Mouse (Mus musculus): ENCODE data around the gene Cmtr1. TPM values are rescaled to one million over a fixed set of nuclear protein-coding genes. Genes with fewer than 3 reads are reported as not detected.

The Cmtr1 gene
- polyA plus RNA-seq, 1 experiment, result 23.8 TPM

DNA sequence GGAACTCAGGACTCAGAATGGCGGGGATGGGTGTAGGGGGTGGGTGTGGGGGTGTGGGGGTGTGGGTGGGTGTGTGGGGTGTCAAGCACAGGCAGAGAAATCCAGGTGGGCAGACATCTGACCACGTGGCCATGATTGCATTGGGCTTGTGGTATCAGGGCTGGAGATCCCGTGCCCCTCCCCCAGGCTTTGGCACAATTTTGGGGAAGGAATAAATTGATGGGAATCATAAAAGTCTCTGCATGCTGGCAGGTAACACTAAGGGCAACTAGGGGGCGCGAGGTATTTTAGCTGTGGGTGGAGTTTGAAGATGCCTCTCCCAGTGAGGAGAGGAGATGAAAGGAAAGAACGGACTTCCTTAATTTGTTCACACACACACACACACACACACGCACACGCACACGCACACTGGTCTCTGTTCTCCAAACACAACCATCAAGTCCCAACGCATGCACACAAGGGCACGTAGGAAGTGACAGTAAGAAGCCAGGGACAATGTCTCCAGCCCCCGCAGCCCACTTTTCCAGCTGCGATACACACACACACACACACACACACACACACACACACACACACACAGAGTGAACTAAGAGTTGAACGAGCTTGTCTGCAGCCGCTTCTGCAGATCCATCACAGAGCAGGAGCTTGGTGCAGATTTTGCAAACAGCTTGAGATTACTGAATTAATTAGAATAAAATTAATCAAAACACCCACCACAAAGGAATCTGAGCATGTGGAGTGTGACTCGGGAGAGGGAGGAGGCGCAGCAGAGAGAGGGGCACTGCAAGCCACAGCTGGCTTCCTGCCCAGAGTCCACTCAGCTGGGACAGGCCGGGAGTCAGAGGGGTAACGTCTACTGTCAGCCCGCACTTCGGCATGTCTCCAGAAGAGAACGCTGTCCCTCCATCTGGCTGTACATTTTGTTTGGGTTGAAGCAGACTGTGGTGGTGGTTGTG lies 77.7 kb downstream of the Cmtr1 start:
- no peaks in the 10 kb centered on the region for H3K36me3 ChIP-seq (ENCODE audit: control insufficient read depth, insufficient read depth, low read length)
- no peak overlapping the region for H3K27ac ChIP-seq (ENCODE audit: control insufficient read depth, insufficient read depth, low read depth, low read length)
- H3K4me3 ChIP-seq (ENCODE audit: control insufficient read depth, low read depth, low read length), result no peak overlapping the region

GRCm38 (mm10) chr17:29747466-29747865 lies 87.1 kb downstream of the Cmtr1 start:
- Histone ChIP-seq H3K27ac (ENCODE audit: control insufficient read depth, insufficient read depth, low read depth, low read length) (no peak overlapping the region), H3K36me3 (ENCODE audit: control insufficient read depth, insufficient read depth, low read length) (no peaks in the 10 kb centered on the region), H3K4me3 (ENCODE audit: control insufficient read depth, low read depth, low read length) (no peak overlapping the region), H3K27me3 (ENCODE audit: control insufficient read depth, insufficient read depth, low read length) (no peaks in the 10 kb centered on the region; the same call in 1 of the 2 replicates), H3K4me1 (ENCODE audit: control insufficient read depth, insufficient read depth, low read length) (peaks cover 3% of the 10 kb centered on the region)
- no peak for TF ChIP-seq CTCF (IDR thresholded peaks at IDR 0.05; ENCODE audit: control insufficient read depth, insufficient read depth, insufficient replicate concordance, low read depth, low read length)

More for the DNA sequence above, 77.7 kb downstream of the Cmtr1 start:
- TF ChIP-seq POLR2A (IDR thresholded peaks at IDR 0.05; ENCODE audit: control insufficient read depth, low read depth, low read length) (no peak), CTCF (IDR thresholded peaks at IDR 0.05; ENCODE audit: control insufficient read depth, insufficient read depth, insufficient replicate concordance, low read depth, low read length) (peak; percentile 16; the same call in 1 of the 2 replicates)
- no peaks in the 10 kb centered on the region for H3K27me3 ChIP-seq (ENCODE audit: control insufficient read depth, insufficient read depth, low read length)
- peaks cover 6% of the 10 kb centered on the region; the same call in 1 of the 2 replicates for H3K4me1 ChIP-seq (ENCODE audit: control insufficient read depth, insufficient read depth, low read length)

- no peak overlapping the region for H3K4me3 ChIP-seq (ENCODE audit: control insufficient read depth, low read depth, low read length)
- H3K27ac ChIP-seq (ENCODE audit: control insufficient read depth, insufficient read depth, low read depth, low read length), result no peak overlapping the region
- H3K4me1 ChIP-seq (ENCODE audit: control insufficient read depth, insufficient read depth, low read length), result no peaks in the 10 kb centered on the region
- no peaks in the 10 kb centered on the region for H3K36me3 ChIP-seq (ENCODE audit: control insufficient read depth, insufficient read depth, low read length)
- H3K27me3 ChIP-seq (ENCODE audit: control insufficient read depth, insufficient read depth, low read length), result no peaks in the 10 kb centered on the region
- TF ChIP-seq POLR2A (IDR thresholded peaks at IDR 0.05; ENCODE audit: control insufficient read depth, low read depth, low read length), result no peak
- no peak for TF ChIP-seq CTCF (IDR thresholded peaks at IDR 0.05; ENCODE audit: control insufficient read depth, insufficient read depth, insufficient replicate concordance, low read depth, low read length)
Measured at GRCm38 (mm10) chr17:29754510-29754909, 94.1 kb downstream of the Cmtr1 start.

Other genes with a start within 250 kb of the Cmtr1 start
- 87.2 and 99.7 TPM in 2 replicates for gene Pim1, start 169.8 kb upstream of the Cmtr1 start, polyA plus RNA-seq (2012; rRNA removed)
- gene Gm17657, start 111.0 kb upstream of the Cmtr1 start, polyA plus RNA-seq (2012; rRNA removed), result 18.6 and 21.1 TPM in 2 replicates
- gene Tbc1d22b, start 110.8 kb upstream of the Cmtr1 start, polyA plus RNA-seq (2012; rRNA removed), result 26.0 and 26.5 TPM in 2 replicates
- gene Tmem217, start 108.2 kb upstream of the Cmtr1 start, polyA plus RNA-seq (2012; rRNA removed), result 312 and 396 TPM in 2 replicates
- 19.7 and 21.0 TPM in 2 replicates for gene Rnf8, start 45.8 kb upstream of the Cmtr1 start, polyA plus RNA-seq (2012; rRNA removed)
- 0.98 and 1.2 TPM in 2 replicates for gene Gm28043, start 45.7 kb upstream of the Cmtr1 start, polyA plus RNA-seq (2012; rRNA removed)
- gene Ccdc167, start 56.4 kb downstream of the Cmtr1 start, polyA plus RNA-seq (2012; rRNA removed), result 1.5 and 1.6 TPM in 2 replicates

Data from testis, adult 2 months (tissue).